Mouse (Mus musculus): ENCODE data around the gene Map4k4. TPM values are rescaled to one million over a fixed set of nuclear protein-coding genes. Genes with fewer than 3 reads are reported as not detected.
A peak's percentile ranks its signal among the peaks of the same experiment; 100 is the strongest.

Map4k4 gene
- polyA plus RNA-seq, 1 experiment from 2014 or later: 14.4 TPM

DNA sequence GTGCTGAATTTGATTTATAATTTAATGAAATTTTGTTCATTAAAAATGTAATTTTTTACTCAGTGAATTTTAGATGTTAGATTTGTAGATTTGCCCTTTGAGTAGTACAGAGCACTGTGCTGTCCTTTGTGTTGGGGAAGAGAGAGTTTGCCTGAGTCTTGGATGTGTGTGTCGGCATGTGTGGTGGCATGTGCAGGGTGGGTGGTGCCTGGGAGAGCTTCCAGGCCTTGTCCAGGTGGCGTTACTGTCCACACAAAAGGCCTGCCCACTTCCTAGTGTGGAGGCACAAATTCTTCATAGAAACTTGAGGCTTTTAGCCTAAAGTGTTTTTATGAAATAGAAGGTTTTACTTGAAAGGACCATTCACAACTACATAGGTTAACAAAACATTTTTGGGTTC lies 36.2 kb downstream of the Map4k4 start:
- 74% methylated on average over 2 of the region's 2 CpGs for WGBS
- DNase-seq (ENCODE audit: low spot score) (no peak), ATAC-seq (replicated peaks; ENCODE audit: low FRiP score, low read depth) (no peak)
- Histone ChIP-seq H3K4me2 (ENCODE audit: low read length) (peak overlapping the region; percentile 59; the same call in 1 of the 2 replicates), H3K36me3 (ENCODE audit: insufficient read depth, low read length) (no peaks in the 10 kb centered on the region), H3K27me3 (ENCODE audit: insufficient read depth, low read length) (no peaks in the 10 kb centered on the region), H3K4me3 (replicated peaks; ENCODE audit: low read depth, low read length) (no peak overlapping the region), H3K27ac (no peak overlapping the region), H3K9ac (ENCODE audit: low read depth, low read length) (no peak overlapping the region), H3K4me1 (replicated peaks; ENCODE audit: insufficient read depth, low read length) (peaks cover 29% of the 10 kb centered on the region), H3K9me3 (replicated peaks; ENCODE audit: low read length) (no peaks in the 10 kb centered on the region)
- no peak for TF ChIP-seq CTCF (IDR thresholded peaks at IDR 0.05; ENCODE audit: low read depth)

DNA sequence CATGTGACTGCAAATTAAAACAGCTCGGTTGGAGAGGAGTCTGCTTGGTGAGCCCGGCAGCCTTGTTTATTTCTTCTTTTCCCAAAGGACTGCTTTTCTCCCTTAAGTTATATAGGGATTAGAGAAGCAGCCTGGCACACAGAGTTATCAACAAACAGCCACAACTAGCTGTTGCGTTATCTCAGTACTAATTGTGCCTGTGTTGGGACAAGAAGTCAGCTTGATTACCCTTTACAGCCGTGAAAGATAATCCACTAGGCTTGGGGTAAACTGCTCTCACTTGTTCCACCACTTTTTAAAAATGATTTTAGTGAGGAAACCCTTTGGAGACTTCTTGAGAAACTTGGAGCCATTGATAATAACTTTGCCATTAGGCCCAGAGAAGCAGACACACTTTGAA lies 36.9 kb downstream of the Map4k4 start:
- no peak for DNase-seq (ENCODE audit: low spot score)

DNA sequence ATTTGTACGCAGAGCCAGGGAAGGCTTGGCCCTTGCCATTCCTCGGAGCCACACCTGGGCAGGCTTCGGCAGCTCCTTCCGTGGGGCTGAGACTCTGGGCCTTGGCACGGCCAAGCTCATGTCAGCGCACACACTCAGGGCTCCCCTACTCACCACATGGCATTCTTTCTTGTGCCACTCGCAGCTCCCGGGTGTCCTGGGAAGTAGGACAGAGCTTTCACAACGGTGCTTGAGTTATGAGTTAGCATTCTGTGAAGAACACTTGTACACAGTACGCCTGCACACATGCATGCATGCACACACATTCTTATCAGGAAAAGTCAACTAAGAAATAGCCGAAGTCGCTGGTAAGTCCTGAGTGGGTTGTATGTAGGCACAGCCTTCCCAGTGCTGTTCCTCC lies 38.7 kb downstream of the Map4k4 start:
- TF ChIP-seq CTCF (IDR thresholded peaks at IDR 0.05; ENCODE audit: low read depth): no peak
- no peak overlapping the region for H3K4me3 ChIP-seq (replicated peaks; ENCODE audit: low read depth, low read length)
- H3K27ac ChIP-seq: no peak overlapping the region
- no peak overlapping the region for H3K4me2 ChIP-seq (ENCODE audit: low read length)
- peaks cover 23% of the 10 kb centered on the region for H3K4me1 ChIP-seq (replicated peaks; ENCODE audit: insufficient read depth, low read length)
- H3K9me3 ChIP-seq (replicated peaks; ENCODE audit: low read length): no peaks in the 10 kb centered on the region
- H3K36me3 ChIP-seq (ENCODE audit: insufficient read depth, low read length): no peaks in the 10 kb centered on the region
- no peaks in the 10 kb centered on the region for H3K27me3 ChIP-seq (ENCODE audit: insufficient read depth, low read length)
- 83% methylated on average over 12 of the region's 12 CpGs for WGBS
- DNase-seq (ENCODE audit: low spot score) (no peak), ATAC-seq (replicated peaks; ENCODE audit: low FRiP score, low read depth) (no peak)
- no peak overlapping the region for H3K9ac ChIP-seq (ENCODE audit: low read depth, low read length)

More for the DNA sequence above, 36.9 kb downstream of the Map4k4 start:
- no peak for TF ChIP-seq CTCF (IDR thresholded peaks at IDR 0.05; ENCODE audit: low read depth)
- H3K9me3 ChIP-seq (replicated peaks; ENCODE audit: low read length): no peaks in the 10 kb centered on the region
- no peaks in the 10 kb centered on the region for H3K36me3 ChIP-seq (ENCODE audit: insufficient read depth, low read length)
- ATAC-seq (replicated peaks; ENCODE audit: low FRiP score, low read depth): no peak
- H3K4me1 ChIP-seq (replicated peaks; ENCODE audit: insufficient read depth, low read length): peaks cover 24% of the 10 kb centered on the region
- H3K27ac ChIP-seq: no peak overlapping the region
- H3K9ac ChIP-seq (ENCODE audit: low read depth, low read length): no peak overlapping the region
- H3K4me3 ChIP-seq (replicated peaks; ENCODE audit: low read depth, low read length): no peak overlapping the region
- H3K27me3 ChIP-seq (ENCODE audit: insufficient read depth, low read length): no peaks in the 10 kb centered on the region
- no peak overlapping the region for H3K4me2 ChIP-seq (ENCODE audit: low read length)
- 50% methylated on average over 4 of the region's 4 CpGs for WGBS

DNA sequence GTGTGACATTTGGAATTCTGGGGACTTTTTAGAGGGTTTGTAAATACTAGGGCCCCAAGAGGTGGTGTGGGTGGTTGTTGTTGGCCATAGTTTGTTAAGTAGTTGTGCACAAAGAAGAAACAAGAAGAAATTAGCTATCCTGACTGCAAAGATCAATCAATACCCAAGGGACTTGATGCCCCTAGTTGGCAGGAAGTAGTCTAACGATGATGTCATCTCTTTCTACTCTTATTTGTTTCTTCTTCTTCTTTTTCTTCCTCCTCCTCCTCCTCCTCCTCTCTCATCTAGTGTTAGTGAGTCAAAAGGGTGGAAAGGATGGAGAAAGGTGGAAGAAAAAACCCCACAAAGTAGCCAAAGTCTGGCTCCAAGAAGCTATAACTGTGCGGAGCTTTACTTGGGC lies 39.6 kb downstream of the Map4k4 start:
- no peaks in the 10 kb centered on the region for H3K9me3 ChIP-seq (replicated peaks; ENCODE audit: low read length)
- H3K4me2 ChIP-seq (ENCODE audit: low read length): no peak overlapping the region
- H3K4me3 ChIP-seq (replicated peaks; ENCODE audit: low read depth, low read length): no peak overlapping the region
- TF ChIP-seq CTCF (IDR thresholded peaks at IDR 0.05; ENCODE audit: low read depth): no peak
- H3K27me3 ChIP-seq (ENCODE audit: insufficient read depth, low read length): no peaks in the 10 kb centered on the region
- H3K27ac ChIP-seq: no peak overlapping the region
- DNase-seq (ENCODE audit: low spot score): no peak
- H3K4me1 ChIP-seq (replicated peaks; ENCODE audit: insufficient read depth, low read length): peaks cover 26% of the 10 kb centered on the region
- no peak for ATAC-seq (replicated peaks; ENCODE audit: low FRiP score, low read depth)
- H3K36me3 ChIP-seq (ENCODE audit: insufficient read depth, low read length): no peaks in the 10 kb centered on the region
- no peak overlapping the region for H3K9ac ChIP-seq (ENCODE audit: low read depth, low read length)
- 88% methylated on average over 2 of the region's 2 CpGs for WGBS

GRCm38 (mm10) chr1:39941237-39942179 lies 40.8 kb downstream of the Map4k4 start:
- no peak for ATAC-seq (replicated peaks; ENCODE audit: low FRiP score, low read depth)

DNA sequence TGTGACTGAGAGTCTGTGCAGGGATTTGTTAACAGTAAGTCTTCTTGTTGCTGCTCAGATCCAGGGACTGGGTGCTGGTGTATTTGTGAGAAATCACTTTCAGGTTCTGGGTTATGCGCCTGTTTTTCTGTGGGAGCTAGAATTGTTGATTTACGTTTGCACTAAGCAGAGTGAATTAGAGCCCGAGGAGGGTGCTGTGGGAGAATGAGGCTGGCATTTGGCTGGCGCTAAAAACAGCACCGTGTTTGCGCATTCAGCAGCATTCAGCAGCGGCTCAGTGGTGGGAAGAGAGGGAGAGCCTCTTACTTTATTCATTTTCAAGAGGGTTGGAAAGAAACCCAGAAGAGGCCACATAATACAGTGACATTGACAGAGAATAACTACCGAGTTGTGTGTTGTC lies 42.2 kb downstream of the Map4k4 start:
- Histone ChIP-seq H3K4me3 (replicated peaks; ENCODE audit: low read depth, low read length) (no peak overlapping the region), H3K36me3 (ENCODE audit: insufficient read depth, low read length) (no peaks in the 10 kb centered on the region), H3K9me3 (replicated peaks; ENCODE audit: low read length) (no peaks in the 10 kb centered on the region), H3K27ac (no peak overlapping the region), H3K9ac (ENCODE audit: low read depth, low read length) (0 out of 2 replicates have a peak overlapping the region, but pooled peaks have one; percentile 13), H3K4me2 (ENCODE audit: low read length) (no peak overlapping the region), H3K4me1 (replicated peaks; ENCODE audit: insufficient read depth, low read length) (peaks cover 39% of the 10 kb centered on the region), H3K27me3 (ENCODE audit: insufficient read depth, low read length) (no peaks in the 10 kb centered on the region)
- DNase-seq (ENCODE audit: low spot score) (no peak), ATAC-seq (replicated peaks; ENCODE audit: low FRiP score, low read depth) (no peak)
- TF ChIP-seq CTCF (IDR thresholded peaks at IDR 0.05; ENCODE audit: low read depth): no peak
- whole genome bisulfite sequencing: 26% methylated on average over 8 of the region's 8 CpGs

More at GRCm38 (mm10) chr1:39941237-39942179, 40.8 kb downstream of the Map4k4 start:
- TF ChIP-seq CTCF (IDR thresholded peaks at IDR 0.05; ENCODE audit: low read depth): no peak
- Histone ChIP-seq H3K4me3 (replicated peaks; ENCODE audit: low read depth, low read length) (no peak overlapping the region), H3K9ac (ENCODE audit: low read depth, low read length) (no peak overlapping the region), H3K36me3 (ENCODE audit: insufficient read depth, low read length) (no peaks in the 10 kb centered on the region), H3K27ac (no peak overlapping the region), H3K9me3 (replicated peaks; ENCODE audit: low read length) (no peaks in the 10 kb centered on the region), H3K4me1 (replicated peaks; ENCODE audit: insufficient read depth, low read length) (peaks cover 32% of the 10 kb centered on the region), H3K27me3 (ENCODE audit: insufficient read depth, low read length) (no peaks in the 10 kb centered on the region), H3K4me2 (ENCODE audit: low read length) (no peak overlapping the region)
- DNase-seq (ENCODE audit: low spot score): no peak
- 61% methylated on average over 10 of the region's 10 CpGs for WGBS
